18 mouse cellular contexts compared by ENCODE assay signal in the genomic region with DNA sequence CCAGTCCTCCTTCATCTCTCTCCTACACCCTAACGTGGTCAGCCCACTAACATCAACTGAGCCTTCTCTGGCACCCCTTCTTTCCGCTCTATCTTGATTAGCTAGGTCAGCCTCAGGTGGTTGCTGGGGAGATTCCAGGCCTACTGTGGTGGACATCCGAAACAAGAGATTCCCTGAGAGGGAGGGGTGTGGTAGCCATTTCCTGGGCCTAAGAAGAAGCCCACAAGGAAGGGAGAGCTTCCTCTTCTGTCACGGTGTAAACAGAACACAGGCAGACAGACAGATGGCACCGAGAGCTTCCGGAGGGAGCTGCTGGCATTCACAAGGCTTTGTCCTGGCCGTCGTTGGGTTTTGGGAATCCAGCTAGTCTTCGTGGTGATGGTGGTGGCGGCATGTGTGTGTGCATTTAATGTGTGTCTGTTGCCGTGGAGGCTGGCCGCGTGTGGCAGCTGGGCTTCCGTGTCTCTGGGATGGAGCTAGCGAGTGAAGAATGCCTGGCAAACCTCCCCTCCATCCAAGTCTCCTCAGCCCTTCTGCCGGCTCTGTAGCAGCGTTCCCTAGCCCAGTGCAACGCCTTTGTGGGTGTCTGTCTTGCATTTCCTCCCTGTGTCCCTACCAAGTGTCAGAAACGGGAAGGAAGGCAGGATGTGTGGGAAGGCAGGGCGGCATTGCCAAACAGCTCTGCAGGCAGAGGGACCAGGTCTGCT. TPM values are rescaled to one million over a fixed set of nuclear protein-coding genes. Genes with fewer than 3 reads are reported as not detected.
DNase-seq lines count a peak whose midpoint lies in the region; ATAC-seq lines count a peak whose summit lies in the region.
"Had no signal": no experiment of that assay in that cellular context is flagged by ENCODE, and none has a peak within 500 bp of the region (broad histone marks: within the 10 kb centered on the region; RNA-seq: fewer than 3 reads in every experiment).

No protein-coding gene starts in this region.

- H3K27ac ChIP-seq in lung, embryonic 15.5 days: no peak overlapping the region
- H3K27ac ChIP-seq: heart, embryonic 13.5 days; layer of hippocampus, adult 2 months; midbrain, embryonic 12.5 days; neural tube, embryonic 15.5 days had no signal

- peaks cover 52% of the 10 kb centered on the region for H3K27me3 ChIP-seq in lung, embryonic 15.5 days

- H3K9me3 ChIP-seq in lung, embryonic 15.5 days: no peaks in the 10 kb centered on the region
- H3K9me3 ChIP-seq: heart, embryonic 13.5 days; midbrain, embryonic 12.5 days; neural tube, embryonic 15.5 days had no signal

- H3K4me2 ChIP-seq in lung, embryonic 15.5 days: peak overlapping the region; percentile 18
- H3K4me2 ChIP-seq: neural tube, embryonic 15.5 days had no signal

- intact Hi-C loops in gastrocnemius, postnatal 14 days (cut with DNase I; ENCODE audit: low total_unique reads): loop anchor here (5.0 kb wide), 1 partner anchor 96 kb away; no protein-coding TSS in a partner anchor
- intact Hi-C loops in heart, postnatal 36 days (cut with DNase I): loop anchor here (5.0 kb wide), 1 partner anchor 76 kb away; no protein-coding TSS in a partner anchor

- no peak overlapping the region for H3K4me3 ChIP-seq in lung, embryonic 15.5 days
- H3K4me3 ChIP-seq: heart, embryonic 13.5 days; layer of hippocampus, adult 2 months; midbrain, embryonic 12.5 days; neural tube, embryonic 15.5 days had no signal

- peak; percentile 79; the same call in 1 of the 2 replicates for ATAC-seq in frontal cortex, adult (ENCODE audit: low TSS enrichment)
- no peak for ATAC-seq in lung, embryonic 15.5 days (ENCODE audit: borderline replicate concordance, extremely low read depth, low FRiP score, low TSS enrichment)
- ATAC-seq: hindbrain, embryonic 16.5 days; Patski had no signal

- H3K36me3 ChIP-seq in lung, embryonic 15.5 days: no peaks in the 10 kb centered on the region
- H3K36me3 ChIP-seq: heart, embryonic 13.5 days; midbrain, embryonic 12.5 days; neural tube, embryonic 15.5 days had no signal

- DNase-seq in frontal cortex, postnatal 10 days (ENCODE audit: low spot score in 2 of 2): no peak
- peak; percentile 36 to 43 for DNase-seq in right cerebral cortex, postnatal 10 days (ENCODE audit: low spot score in 2 of 2)
- DNase-seq in right cerebral cortex, postnatal 14 days: no peak
- DNase-seq in telencephalon, adult 2 months (ENCODE audit: low read depth, low spot score): peak; percentile 22
- no peak for DNase-seq in gastrocnemius, postnatal 14 days
- no peak for DNase-seq in heart, postnatal 36 days
- DNase-seq: adrenal gland, postnatal 10 days; cerebellum, adult 8-10 months; left cerebral cortex, postnatal 4 days; spleen, adult 18-20 months had no signal

- 45% methylated on average over 20 of the region's 20 CpGs for WGBS in lung, embryonic 15.5 days

- H3K4me1 ChIP-seq in lung, embryonic 15.5 days: peaks cover 21% of the 10 kb centered on the region

- H3K9ac ChIP-seq in lung, embryonic 15.5 days: no peak overlapping the region
- H3K9ac ChIP-seq: midbrain, embryonic 12.5 days had no signal

RNA-seq across cellular contexts. Expression of a gene that starts 2.3 kb away (rescaled TPM):
- polyA plus RNA-seq in lung, embryonic 15.5 days (2015; fragmentation: Nextera tagmentation; extraction: Ambion mirVana): 1.8 and 2.0 TPM in 2 replicates
- total RNA-seq in gastrocnemius, postnatal 14 days (2021): under 1 TPM; 0.40 to 0.49 TPM
- under 1 TPM; 0.51 to 0.58 TPM for total RNA-seq in heart, postnatal 36 days (2021)
- total RNA-seq: layer of hippocampus, adult 2 months had no signal

Comparison
In these comparisons a context has a peak if more than half of its experiments do, and no peak if none do; other contexts are left out.
1. DNase-seq: peak in right cerebral cortex, postnatal 10 days (2 of 2) and telencephalon, adult 2 months (single experiment); none in frontal cortex, postnatal 10 days (0 of 2), right cerebral cortex, postnatal 14 days (single experiment), gastrocnemius, postnatal 14 days (single experiment) and heart, postnatal 36 days (0 of 2).